Mouse (Mus musculus) erythroid progenitor cell, adult 5-6 weeks (primary cell): Measurements from ENCODE around the gene Ablim2. TPM values are rescaled to one million over a fixed set of nuclear protein-coding genes. Genes with fewer than 3 reads are reported as not detected.

Experiments used
- ATAC-seq: replicated peaks from 2 replicates; pipeline ENCODE4 v1.8.0; 2016; ENCODE audit warnings: moderate number of reproducible peaks, mild to moderate bottlenecking, moderate TSS enrichment, inconsistent platforms; ENCODE audit not compliant: poor library complexity, low FRiP score, severe bottlenecking
- total RNA-seq, 2 experiments: library from RNA; stranded (forward) in 1 of 2; stranded (reverse) in 1 of 2; fragments of 150-400 nt in 1 of 2; fragments of 186-747, 209-891 nt in 1 of 2; gene quantifications; 2 replicates each; pipeline versions ENCODE4 v1.2.3 to v1.2.4; 2015 to 2017; ENCODE audit warnings: low replicate concordance in 2 of 2

Gene Ablim2
- total RNA-seq, 2 experiments from 2014 or later, result not detected

GRCm38 (mm10) chr5:35762850-35763249, 5.2 kb downstream of the Ablim2 start:
- no peak for ATAC-seq

DNA sequence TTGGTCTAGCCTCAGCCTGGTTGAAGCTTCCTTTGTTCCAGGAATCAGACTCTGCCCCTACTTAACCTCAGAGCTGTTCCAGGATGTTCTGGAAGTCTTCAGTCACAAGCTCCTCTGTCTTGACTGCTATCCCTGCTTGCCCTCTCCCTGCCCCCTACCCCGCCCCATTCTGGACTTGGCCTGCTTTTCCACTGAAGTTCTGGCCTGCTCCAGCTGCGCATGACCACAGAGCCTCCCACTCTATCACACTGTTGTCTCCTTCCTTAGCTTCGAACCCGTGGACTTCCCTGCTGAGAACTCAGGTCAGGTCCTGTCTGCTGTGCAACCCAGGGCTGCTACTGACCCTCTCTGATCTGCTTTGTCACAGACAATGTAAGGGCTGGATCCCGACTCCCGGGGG, 8.2 kb downstream of the Ablim2 start:
- ATAC-seq, result no peak

DNA sequence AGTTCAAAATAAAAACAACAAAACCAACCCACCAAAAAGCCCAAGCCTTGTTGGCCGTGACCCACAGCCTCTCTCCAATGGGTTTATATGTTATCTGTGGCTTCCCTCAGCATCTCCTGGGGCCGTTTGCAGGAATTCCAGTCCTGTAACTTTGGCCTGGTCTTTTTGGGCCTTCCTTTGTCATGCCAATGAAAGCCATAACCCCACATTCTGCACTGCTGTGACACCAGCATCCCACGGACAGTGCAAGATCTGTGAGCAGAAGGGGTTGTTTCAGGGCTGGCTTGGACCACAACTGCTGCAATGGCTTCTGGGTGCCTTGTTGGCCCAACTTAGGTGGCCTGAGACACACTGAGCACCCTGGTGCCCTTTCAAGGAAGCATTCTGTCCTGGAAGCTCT, 10.8 kb downstream of the Ablim2 start:
- ATAC-seq, result no peak

DNA sequence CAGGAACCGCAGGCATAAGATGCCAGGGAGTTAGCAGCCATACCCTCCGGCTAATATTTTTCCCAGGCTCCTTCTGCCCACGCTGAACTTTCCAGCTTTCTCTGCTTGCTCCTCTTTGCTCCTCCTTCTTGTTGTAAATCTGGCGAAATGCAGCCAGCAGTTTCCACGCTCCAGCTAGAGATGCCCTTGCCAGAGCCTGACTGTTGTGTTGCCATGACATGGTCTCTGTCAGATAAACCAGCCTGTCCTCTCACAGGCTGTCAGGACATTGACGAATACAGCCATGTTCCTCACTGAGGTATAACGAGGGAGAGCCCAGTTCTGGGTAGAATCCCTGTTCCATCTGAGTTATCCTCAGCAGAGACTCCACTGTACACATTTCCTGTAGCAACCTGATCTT, 11.3 kb downstream of the Ablim2 start:
- no peak for ATAC-seq

- ATAC-seq, result no peak
Measured at GRCm38 (mm10) chr5:35770246-35770645, 12.6 kb downstream of the Ablim2 start.

GRCm38 (mm10) chr5:35770891-35771663, 13.4 kb downstream of the Ablim2 start:
- no peak for ATAC-seq

DNA sequence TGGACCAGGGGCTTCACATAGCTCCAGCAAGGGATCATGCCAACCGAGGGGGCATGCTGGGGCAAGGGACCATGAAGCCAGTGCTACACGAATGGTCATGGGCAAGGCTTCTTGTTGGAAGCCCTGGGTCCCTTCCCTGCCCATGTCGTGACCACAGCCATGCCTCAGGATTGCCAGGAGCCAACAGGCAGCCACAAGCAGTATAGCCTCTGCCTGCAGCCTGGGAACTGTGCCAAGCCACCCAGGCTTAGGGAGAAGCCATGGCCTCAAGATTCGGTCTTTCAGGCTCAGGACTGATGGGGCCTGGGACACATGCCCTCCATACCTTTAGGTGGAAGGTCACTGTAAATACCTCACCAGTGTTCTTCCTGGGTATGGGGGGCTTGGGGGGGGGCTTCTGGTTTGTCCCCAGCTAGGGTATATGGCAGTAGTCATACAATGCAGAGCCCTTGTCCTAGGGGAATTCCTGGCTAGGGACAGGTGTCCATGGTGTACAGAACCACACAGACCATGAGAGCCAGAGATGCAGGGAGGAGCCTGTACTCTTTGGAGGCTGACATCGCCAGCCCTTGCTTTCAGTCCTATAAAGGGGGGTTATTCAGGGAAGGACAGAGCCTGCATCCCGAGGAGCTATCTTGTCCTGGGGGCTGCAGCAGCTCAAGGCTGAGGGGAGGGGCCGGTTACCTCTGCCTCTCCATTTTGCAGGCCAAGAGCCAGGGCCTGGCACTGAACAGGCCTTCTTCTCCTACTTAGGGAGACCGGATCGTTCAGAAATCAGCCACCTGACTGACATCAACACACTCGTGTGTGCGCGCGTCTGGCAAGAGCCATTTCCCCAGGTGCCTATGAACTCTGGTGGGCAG, 15.8 kb downstream of the Ablim2 start:
- ATAC-seq, result no peak

GRCm38 (mm10) chr5:35774137-35774424, 16.4 kb downstream of the Ablim2 start:
- ATAC-seq, result no peak

DNA sequence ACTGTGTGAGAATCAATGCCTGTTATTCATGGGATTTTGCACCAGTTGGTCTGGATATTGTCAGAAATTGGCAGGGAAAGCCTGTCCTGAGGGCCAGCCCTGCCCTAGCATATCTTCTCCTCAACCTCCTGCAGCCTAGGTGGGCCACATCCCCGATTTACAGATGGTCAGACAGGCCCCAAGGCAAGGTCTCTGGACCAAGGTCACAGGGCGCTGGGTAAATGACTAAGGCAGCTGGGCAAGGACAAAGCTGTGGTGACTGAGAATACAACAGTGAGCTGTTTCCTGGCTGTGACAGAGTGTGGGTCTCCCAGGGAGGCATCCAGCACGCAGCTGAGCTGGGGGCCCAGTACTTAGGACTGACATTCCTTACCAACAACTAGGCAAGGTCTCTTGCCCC, 23.4 kb downstream of the Ablim2 start:
- ATAC-seq, result no peak

- ATAC-seq, result no peak
Measured at GRCm38 (mm10) chr5:35782648-35783180, 25.0 kb downstream of the Ablim2 start.

DNA sequence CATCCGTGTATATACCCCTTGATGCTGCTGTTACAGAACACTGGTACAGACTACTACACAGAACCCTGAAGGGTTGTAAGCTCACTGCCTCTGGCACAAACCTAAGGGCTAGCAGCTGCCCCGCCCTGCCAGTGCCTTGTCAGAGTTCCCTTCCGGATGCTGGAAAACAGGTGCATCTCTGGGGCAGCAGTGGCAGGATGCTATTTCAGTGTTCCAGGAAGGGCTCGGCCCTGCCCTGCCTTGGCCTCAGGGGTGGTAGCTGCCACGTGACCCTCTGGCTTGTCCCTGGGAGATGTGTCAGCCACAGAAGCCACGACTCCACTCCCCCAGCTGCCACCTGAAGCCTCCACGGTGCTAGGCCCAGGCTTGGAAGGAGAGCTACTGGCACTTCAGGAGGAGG, 28.2 kb downstream of the Ablim2 start:
- no peak for ATAC-seq

- ATAC-seq, result no peak
Measured at GRCm38 (mm10) chr5:35787847-35788246, 30.2 kb downstream of the Ablim2 start.

DNA sequence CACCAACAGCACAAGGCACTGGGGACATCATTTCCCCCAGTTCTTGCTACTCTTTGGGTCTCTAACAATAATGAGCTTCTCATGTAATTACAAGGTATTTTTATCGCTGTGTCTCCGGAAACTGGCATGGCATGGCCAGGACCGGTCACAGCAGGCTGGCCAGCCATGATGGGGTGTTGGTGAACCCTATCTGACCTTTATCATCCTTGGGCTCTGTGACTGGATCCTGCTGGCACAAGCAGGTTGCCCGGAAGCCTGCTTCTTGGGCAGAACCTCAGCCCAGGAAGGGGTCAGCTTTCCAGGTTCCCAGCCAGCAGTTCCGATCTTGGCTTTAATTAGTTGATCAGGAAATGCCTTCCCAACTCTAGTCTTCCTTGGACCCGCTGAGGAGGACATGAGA, 31.0 kb downstream of the Ablim2 start:
- ATAC-seq, result no peak

GRCm38 (mm10) chr5:35789697-35790096, 32.0 kb downstream of the Ablim2 start:
- no peak for ATAC-seq

- ATAC-seq, result no peak
Measured at GRCm38 (mm10) chr5:35790387-35791065, 32.8 kb downstream of the Ablim2 start.

DNA sequence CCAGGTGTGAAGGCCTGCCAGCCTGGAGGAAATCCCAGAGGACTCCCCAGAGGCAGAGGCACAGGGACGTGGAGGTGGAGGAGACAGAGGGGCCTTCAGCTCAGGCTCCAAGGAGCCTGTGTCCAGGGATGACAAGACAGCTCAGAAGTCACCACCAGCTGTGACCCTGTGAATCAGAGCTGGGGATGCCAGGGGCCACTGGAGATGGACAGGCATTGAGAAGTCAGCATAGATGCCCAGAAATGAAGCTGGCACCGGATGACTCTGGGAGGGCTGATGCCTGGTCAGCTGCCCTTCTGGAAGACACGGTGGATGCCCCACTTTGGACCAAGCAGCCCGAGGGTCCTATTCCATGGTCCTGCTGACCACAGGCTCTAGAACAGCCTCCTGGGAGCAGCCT, 36.3 kb downstream of the Ablim2 start:
- no peak for ATAC-seq

GRCm38 (mm10) chr5:35794942-35795341, 37.3 kb downstream of the Ablim2 start:
- no peak for ATAC-seq

DNA sequence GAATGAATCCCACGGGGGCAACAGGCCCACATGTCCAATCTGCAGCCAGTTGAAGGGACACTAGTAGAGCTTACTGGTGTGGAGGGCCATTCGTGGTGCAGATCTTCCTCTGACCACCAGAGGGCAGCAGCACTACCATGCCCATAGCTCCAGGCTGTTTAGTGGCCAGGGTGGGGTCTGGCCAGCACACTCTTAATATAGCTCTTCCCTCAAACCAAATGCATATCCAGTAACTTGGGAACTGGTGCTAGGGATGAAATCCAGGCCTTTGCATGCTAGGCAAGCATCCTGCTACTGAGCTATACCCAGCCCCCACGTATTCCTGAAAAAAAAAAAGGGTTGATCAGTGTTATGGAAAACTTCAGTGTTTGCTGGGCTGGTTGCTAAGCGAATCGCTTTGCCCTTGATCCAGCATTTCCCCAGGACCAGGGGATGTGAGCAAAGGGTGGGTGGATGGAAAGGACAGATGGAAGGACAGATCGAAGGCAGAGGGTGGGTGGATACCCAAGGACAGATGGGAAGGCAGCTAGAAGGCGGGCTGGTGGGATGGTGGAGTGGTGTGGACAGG, 37.9 kb downstream of the Ablim2 start:
- 0 out of 2 replicates have a peak, but pooled peaks have one; percentile 53 for ATAC-seq

- no peak for ATAC-seq
Measured at GRCm38 (mm10) chr5:35796136-35796535, 38.5 kb downstream of the Ablim2 start.

GRCm38 (mm10) chr5:35799090-35799489, 41.4 kb downstream of the Ablim2 start:
- no peak for ATAC-seq
